Mouse (Mus musculus) limb, embryonic 15.5 days (tissue): ENCODE data around the gene 1700013F07Rik. TPM values are rescaled to one million over a fixed set of nuclear protein-coding genes. Genes with fewer than 3 reads are reported as not detected.

Source experiments
- ATAC-seq: fragments of 200-750 bp; cut with Nextera tagmentation; 2 replicates; pipeline ENCODE4 v1.8.0; 2017; ENCODE audit warnings: low read depth, moderate TSS enrichment; ENCODE audit not compliant: insufficient number of reproducible peaks, low FRiP score, low TSS enrichment
- H3K27ac ChIP-seq: fragments of 300-500 bp; sonication (generic); 2 replicates; pipeline ENCODE4 v1.5.1; 2015; ENCODE audit warnings: moderate library complexity, mild to moderate bottlenecking, inconsistent platforms
- H3K27me3 ChIP-seq: fragments of 300-500 bp; sonication (generic); 2 replicates; pipeline ENCODE4 v1.6.1; 2015; ENCODE audit warnings: inconsistent platforms
- H3K36me3 ChIP-seq: fragments of 300-500 bp; sonication (generic); 2 replicates; pipeline ENCODE4 v1.6.1; 2015; ENCODE audit warnings: inconsistent platforms
- H3K4me1 ChIP-seq: fragments of 300-500 bp; sonication (generic); 2 replicates; pipeline ENCODE4 v1.6.1; 2015; ENCODE audit warnings: inconsistent platforms
- H3K4me2 ChIP-seq: fragments of 300-500 bp; sonication (generic); 2 replicates; pipeline ENCODE4 v1.6.1; 2015; ENCODE audit warnings: mild to moderate bottlenecking, inconsistent platforms
- H3K4me3 ChIP-seq: fragments of 300-500 bp; sonication (generic); 2 replicates; pipeline ENCODE4 v1.5.1; 2015; ENCODE audit warnings: mild to moderate bottlenecking, inconsistent platforms
- H3K9ac ChIP-seq: fragments of 300-500 bp; sonication (generic); 2 replicates; pipeline ENCODE4 v1.6.1; 2015; ENCODE audit warnings: inconsistent platforms
- H3K9me3 ChIP-seq: fragments of 300-500 bp; sonication (generic); 2 replicates; pipeline ENCODE4 v1.6.1; 2016; ENCODE audit warnings: inconsistent platforms
- WGBS: fragments of 180-500 bp; shearing (Covaris S2); methylation state at CpG from one replicate; pipeline ENCODE4 v1.1.7; 2015; 5-methylcytosine and 5-hydroxymethylcytosine counted together
- microRNA-seq: library from miRNA; unstranded; fragments of <30 nt; microRNA quantifications from one replicate; pipeline ENCODE4, GENCODE M21; 2016
- polyA plus RNA-seq: library from polyadenylated mRNA; unstranded; fragments of >200 nt; fragmentation: Nextera tagmentation; extraction: Ambion mirVana; gene quantifications from 2 replicates; pipeline ENCODE4 v1.2.1, GENCODE M21; 2015

1700013F07Rik gene
- polyA plus RNA-seq, 1 experiment from 2014 or later = not detected

- H3K4me3 ChIP-seq = no peak overlapping the region
- H3K9ac ChIP-seq = no peak overlapping the region
- H3K4me1 ChIP-seq = peaks cover 18% of the 10 kb centered on the region
- no peaks in the 10 kb centered on the region for H3K9me3 ChIP-seq
- H3K27me3 ChIP-seq = no peaks in the 10 kb centered on the region
- WGBS = 84% methylated on average over 5 of the region's 5 CpGs
- H3K36me3 ChIP-seq = peaks cover 8% of the 10 kb centered on the region; the same call in 1 of the 2 replicates
- ATAC-seq = no peak
- H3K27ac ChIP-seq = no peak overlapping the region
- H3K4me2 ChIP-seq = no peak overlapping the region
Observed at GRCm38 (mm10) chr3:108574018-108574417, 40.1 kb downstream of the 1700013F07Rik start.

- no peaks in the 10 kb centered on the region for H3K27me3 ChIP-seq
- no peak overlapping the region for H3K4me2 ChIP-seq
- H3K4me3 ChIP-seq = no peak overlapping the region
- H3K9ac ChIP-seq = no peak overlapping the region
- ATAC-seq = no peak
- H3K36me3 ChIP-seq = no peaks in the 10 kb centered on the region
- WGBS = 81% methylated on average over 4 of the region's 4 CpGs
- no peak overlapping the region for H3K27ac ChIP-seq
- H3K4me1 ChIP-seq = no peaks in the 10 kb centered on the region
- no peaks in the 10 kb centered on the region for H3K9me3 ChIP-seq
Observed at GRCm38 (mm10) chr3:108584580-108584979, 50.6 kb downstream of the 1700013F07Rik start.

DNA sequence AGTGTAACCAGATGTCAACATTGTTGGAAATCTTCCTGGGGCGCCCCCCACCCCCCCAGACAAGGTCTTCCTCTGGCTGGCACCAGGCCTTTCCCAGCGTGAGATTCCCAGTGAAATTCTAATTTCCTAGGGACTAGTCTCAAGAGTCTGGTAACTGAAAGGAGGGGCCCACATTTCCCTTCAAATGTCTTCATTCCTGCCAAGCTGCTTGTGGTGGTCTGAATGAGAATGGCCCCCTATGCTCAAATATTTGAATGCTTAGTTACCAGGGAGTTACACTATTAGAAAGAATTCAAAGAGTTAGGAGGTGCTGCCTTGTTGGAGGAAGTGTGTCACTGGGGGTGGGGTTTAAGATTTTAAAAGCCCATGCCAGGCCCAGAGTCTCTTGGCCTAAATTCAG, 54.5 kb downstream of the 1700013F07Rik start:
- no peak overlapping the region for H3K9ac ChIP-seq
- WGBS = 31% methylated on average over 2 of the region's 2 CpGs
- no peaks in the 10 kb centered on the region for H3K36me3 ChIP-seq
- H3K9me3 ChIP-seq = no peaks in the 10 kb centered on the region
- H3K27ac ChIP-seq = no peak overlapping the region
- H3K4me2 ChIP-seq = no peak overlapping the region
- ATAC-seq = no peak
- H3K4me1 ChIP-seq = peaks cover 11% of the 10 kb centered on the region
- no peaks in the 10 kb centered on the region for H3K27me3 ChIP-seq
- H3K4me3 ChIP-seq = no peak overlapping the region

- Histone ChIP-seq H3K4me2 (peak within 1 kb of the TSS; percentile 98), H3K36me3 (no peaks in the 10 kb centered on the region), H3K27me3 (no peaks in the 10 kb centered on the region), H3K4me3 (peak within 1 kb of the TSS; percentile 95), H3K9me3 (no peaks in the 10 kb centered on the region), H3K27ac (peak within 1 kb of the TSS; percentile 75), H3K4me1 (peaks cover 11% of the 10 kb centered on the region), H3K9ac (peak within 1 kb of the TSS; percentile 79)
- 5% methylated on average over 44 of the region's 44 CpGs for WGBS
- peak; percentile 99 for ATAC-seq
Observed at GRCm38 (mm10) chr3:108590786-108591529, 57.0 kb downstream of the 1700013F07Rik start, which contains the start of gene Wdr47. Gene Wdr47 (plus strand): TSS chr3:108591279.

GRCm38 (mm10) chr3:108591530-108592522, 57.9 kb downstream of the 1700013F07Rik start:
- Histone ChIP-seq H3K4me2 (peak overlapping the region; percentile 98), H3K4me1 (peaks cover 11% of the 10 kb centered on the region), H3K9me3 (no peaks in the 10 kb centered on the region), H3K9ac (peak overlapping the region; percentile 79), H3K27ac (peak overlapping the region; percentile 75), H3K4me3 (peak overlapping the region; percentile 95), H3K27me3 (no peaks in the 10 kb centered on the region), H3K36me3 (no peaks in the 10 kb centered on the region)
- WGBS = under 1% methylated on average over 61 of the region's 61 CpGs
- peak; percentile 62 for ATAC-seq

Small RNA genes within 50 kb of the gene (microRNA-seq; reads per million reads assigned to microRNA genes)
- not detected for gene Gm22860

Other genes starting within 250 kb of the 1700013F07Rik start
- gene Mybphl, start 169.2 kb upstream of the 1700013F07Rik start, polyA plus RNA-seq = not detected in 2 replicates
- gene Psrc1, start 150.3 kb upstream of the 1700013F07Rik start, polyA plus RNA-seq = 37.8 and 40.2 TPM in 2 replicates
- 11.7 and 11.9 TPM in 2 replicates for gene Celsr2, start 118.6 kb upstream of the 1700013F07Rik start, polyA plus RNA-seq
- 115 and 123 TPM in 2 replicates for gene Sars, start 88.9 kb upstream of the 1700013F07Rik start, polyA plus RNA-seq
- 0.63 and 0.77 TPM in 2 replicates for gene 5330417C22Rik, start 2.4 kb downstream of the 1700013F07Rik start, polyA plus RNA-seq
- 52.2 and 53.4 TPM in 2 replicates for gene Tmem167b, start 28.3 kb downstream of the 1700013F07Rik start, polyA plus RNA-seq
- gene Taf13, start 37.5 kb downstream of the 1700013F07Rik start, polyA plus RNA-seq = 48.7 and 53.5 TPM in 2 replicates
- 15.8 and 18.1 TPM in 2 replicates for gene Wdr47, start 57.1 kb downstream of the 1700013F07Rik start, polyA plus RNA-seq
- 91.5 and 98.2 TPM in 2 replicates for gene Clcc1, start 119.8 kb downstream of the 1700013F07Rik start, polyA plus RNA-seq
- gene Gpsm2, start 188.2 kb downstream of the 1700013F07Rik start, polyA plus RNA-seq = 95.9 and 103 TPM in 2 replicates
- gene Aknad1, start 205.5 kb downstream of the 1700013F07Rik start, polyA plus RNA-seq = 1.3 and 1.5 TPM in 2 replicates